ENCODE assay signal across 33 mouse cellular contexts in genomic region chr19:6893731-6894451, GRCm38 (mm10). TPM values are rescaled to one million over a fixed set of nuclear protein-coding genes. Genes with fewer than 3 reads are reported as not detected.
DNase-seq lines count a peak whose midpoint lies in the region; ATAC-seq and TF ChIP-seq lines count a peak whose summit lies in the region.
"Had no signal": no experiment of that assay in that cellular context is flagged by ENCODE, and none has a peak within 500 bp of the region (broad histone marks: within the 10 kb centered on the region; RNA-seq: fewer than 3 reads in every experiment).

No protein-coding gene starts in this region.

- H3K27me3 ChIP-seq in forebrain, embryonic 12.5 days = peaks cover 4% of the 10 kb centered on the region; the same call in 1 of the 2 replicates
- H3K27me3 ChIP-seq in forebrain, embryonic 16.5 days (replicated peaks; ENCODE audit: control insufficient read depth, insufficient read depth, low read length) = 0 out of 2 replicates have a peak, but pooled peaks cover 2% of the 10 kb centered on the region
- H3K27me3 ChIP-seq in heart, embryonic 10.5 days (ENCODE audit: insufficient read depth, poor library complexity, severe bottlenecking) = no peaks in the 10 kb centered on the region
- no peaks in the 10 kb centered on the region for H3K27me3 ChIP-seq in MEL (ENCODE audit: control insufficient read depth in 1 of 2, insufficient read depth in 2 of 2, low read length in 2 of 2)
- no peaks in the 10 kb centered on the region for H3K27me3 ChIP-seq in small intestine, adult 2 months (ENCODE audit: control insufficient read depth, insufficient read depth, low read length)
- H3K27me3 ChIP-seq: embryonic facial prominence, embryonic 13.5 days; heart, embryonic 15.5 days had no signal

- H3K4me3 ChIP-seq in forebrain, embryonic 12.5 days (replicated peaks) = no peak overlapping the region
- no peak overlapping the region for H3K4me3 ChIP-seq in forebrain, embryonic 16.5 days (replicated peaks; ENCODE audit: low read length)
- no peak overlapping the region for H3K4me3 ChIP-seq in heart, embryonic 10.5 days
- peak overlapping the region; percentile 88 to 90 for H3K4me3 ChIP-seq in MEL (ENCODE audit: control insufficient read depth in 1 of 2, insufficient read depth in 1 of 2, low read depth in 2 of 2, low read length in 2 of 2)
- H3K4me3 ChIP-seq in small intestine, adult 2 months (ENCODE audit: low read depth, low read length) = peak overlapping the region; percentile 50; the same call in 1 of the 2 replicates
- H3K4me3 ChIP-seq: embryonic facial prominence, embryonic 10.5 days; embryonic facial prominence, embryonic 13.5 days; erythroblast, embryonic 14.5 days; heart, adult 2 months; heart, embryonic 15.5 days had no signal

- 0 out of 2 replicates have a peak overlapping the region, but pooled peaks have one; percentile 18 for H3K9ac ChIP-seq in forebrain, embryonic 12.5 days
- no peak overlapping the region for H3K9ac ChIP-seq in forebrain, embryonic 16.5 days (replicated peaks; ENCODE audit: low read depth, low read length)
- H3K9ac ChIP-seq in MEL (ENCODE audit: control insufficient read depth, low read depth, low read length, poor library complexity, severe bottlenecking) = peak overlapping the region; percentile 88
- H3K9ac ChIP-seq: embryonic facial prominence, embryonic 13.5 days; heart, embryonic 15.5 days; hindbrain, embryonic 14.5 days had no signal

- H3K4me1 ChIP-seq in forebrain, embryonic 12.5 days = no peaks in the 10 kb centered on the region
- H3K4me1 ChIP-seq in forebrain, embryonic 16.5 days (replicated peaks; ENCODE audit: control insufficient read depth, insufficient read depth, low read length) = no peaks in the 10 kb centered on the region
- no peaks in the 10 kb centered on the region for H3K4me1 ChIP-seq in heart, embryonic 10.5 days
- peaks cover 3 to 20% of the 10 kb centered on the region in 2 experiments for H3K4me1 ChIP-seq in MEL (ENCODE audit: control insufficient read depth in 1 of 2, insufficient read depth in 2 of 2, low read length in 2 of 2)
- H3K4me1 ChIP-seq in small intestine, adult 2 months (ENCODE audit: control insufficient read depth, insufficient read depth, insufficient read length, low read length) = peaks cover 12% of the 10 kb centered on the region; the same call in 1 of the 2 replicates
- H3K4me1 ChIP-seq: embryonic facial prominence, embryonic 10.5 days; embryonic facial prominence, embryonic 13.5 days; heart, embryonic 15.5 days had no signal

- H3K9me3 ChIP-seq in forebrain, embryonic 12.5 days = 0 out of 2 replicates have a peak, but pooled peaks cover 10% of the 10 kb centered on the region
- H3K9me3 ChIP-seq in forebrain, embryonic 16.5 days (ENCODE audit: control insufficient read depth, low read length) = no peaks in the 10 kb centered on the region
- H3K9me3 ChIP-seq in heart, embryonic 10.5 days = 0 out of 2 replicates have a peak, but pooled peaks cover 8% of the 10 kb centered on the region
- no peaks in the 10 kb centered on the region for H3K9me3 ChIP-seq in MEL (replicated peaks; ENCODE audit: insufficient read depth, low read length)
- H3K9me3 ChIP-seq: heart, embryonic 15.5 days had no signal

- H3K4me2 ChIP-seq in forebrain, embryonic 12.5 days = no peak overlapping the region
- no peak overlapping the region for H3K4me2 ChIP-seq in forebrain, embryonic 16.5 days (ENCODE audit: low read length)
- H3K4me2 ChIP-seq: embryonic facial prominence, embryonic 13.5 days; heart, embryonic 11.5 days; heart, embryonic 15.5 days; hindbrain, embryonic 14.5 days had no signal

- no peak for TF ChIP-seq CTCF in MEL (IDR thresholded peaks at IDR 0.05 in 2 of 3, conservative IDR thresholded peaks at IDR 0.05 in 1 of 3; ENCODE audit: control insufficient read depth in 1 of 3, insufficient read depth in 1 of 3, low read depth in 2 of 3, low read length in 3 of 3, poor library complexity in 1 of 3, severe bottlenecking in 1 of 3)
- no peak for TF ChIP-seq CTCF in small intestine, adult 2 months (IDR thresholded peaks at IDR 0.05; ENCODE audit: extremely low read depth, insufficient read length, insufficient replicate concordance, low read depth, low read length)

- DNase-seq in heart, embryonic 10.5 days (ENCODE audit: low spot score) = peak; percentile 53
- DNase-seq in heart, postnatal 4 days = no peak
- peak; percentile 95 for DNase-seq in MEL (ENCODE audit: low read depth, low spot score)
- no peak for DNase-seq in right cerebral cortex, adult 18-20 months
- DNase-seq: adrenal gland, adult 8-10 months; adrenal gland, postnatal 25 days; B cell, adult 2 months; cerebellum, adult 11-12 months; cerebellum, adult 8-10 months; cerebellum, postnatal 10 days; cerebellum, postnatal 36 days; embryo, embryonic 11 days; gastrocnemius, postnatal 25 days; heart, adult 2 months; heart, postnatal 10 days; heart, postnatal 36 days; kidney, adult 11 months; kidney, adult 8-10 months had no signal

- TF ChIP-seq POLR2A in MEL (IDR thresholded peaks at IDR 0.05; ENCODE audit: control insufficient read depth in 1 of 2, insufficient read depth in 1 of 2, low read depth in 1 of 2, low read length in 2 of 2, poor library complexity in 1 of 2) = peak; percentile 70 to 99
- peak; percentile 35; the same call in 1 of the 2 replicates for TF ChIP-seq POLR2A in small intestine, adult 2 months (IDR thresholded peaks at IDR 0.05; ENCODE audit: low read depth, low read length)

- TF ChIP-seq RAD21 in MEL (IDR thresholded peaks at IDR 0.05; ENCODE audit: low read depth, low read length) = no peak

- TF ChIP-seq EP300 in MEL (IDR thresholded peaks at IDR 0.05; ENCODE audit: low read depth in 1 of 2, low read length in 2 of 2) = 0 out of 4 replicates have a peak, but pooled peaks of 1 of the 2 experiments have one; percentile 28

- H3K36me3 ChIP-seq in forebrain, embryonic 12.5 days (replicated peaks) = no peaks in the 10 kb centered on the region
- H3K36me3 ChIP-seq in forebrain, embryonic 16.5 days (ENCODE audit: control insufficient read depth, insufficient read depth) = no peaks in the 10 kb centered on the region
- H3K36me3 ChIP-seq in heart, embryonic 10.5 days = no peaks in the 10 kb centered on the region
- H3K36me3 ChIP-seq in MEL (ENCODE audit: control insufficient read depth in 1 of 2, insufficient read depth in 2 of 2, low read length in 2 of 2) = peaks cover 0 to 15% of the 10 kb centered on the region in 2 experiments; a peak in 3 of 4 replicates
- H3K36me3 ChIP-seq in small intestine, adult 2 months (ENCODE audit: control insufficient read depth, insufficient read depth, low read length) = peaks cover 11% of the 10 kb centered on the region
- H3K36me3 ChIP-seq: embryonic facial prominence, embryonic 10.5 days; embryonic facial prominence, embryonic 13.5 days; heart, embryonic 15.5 days had no signal

- no peak for ATAC-seq in forebrain, embryonic 12.5 days (ENCODE audit: low FRiP score)
- no peak for ATAC-seq in forebrain, embryonic 16.5 days
- ATAC-seq: activated CD4-positive, CD25-positive, alpha-beta regulatory T cell, adult 4 months; forebrain, embryonic 14.5 days; hindbrain, postnatal 0 days; inflammation-experienced regulatory T-cells, adult 6 months had no signal

- peaks cover 8% of the 10 kb centered on the region for H3K79me2 ChIP-seq in MEL (ENCODE audit: control insufficient read depth, insufficient read depth, low read length, poor library complexity)

- WGBS in forebrain, embryonic 12.5 days = 94% methylated on average over 14 of the region's 14 CpGs
- WGBS in forebrain, embryonic 16.5 days = 91% methylated on average over 14 of the region's 14 CpGs
- WGBS in heart, embryonic 10.5 days = 88% methylated on average over 14 of the region's 14 CpGs
- WGBS in small intestine, adult 2 months = 71% methylated on average over 14 of the region's 14 CpGs

- no peak overlapping the region for H3K27ac ChIP-seq in forebrain, embryonic 12.5 days
- no peak overlapping the region for H3K27ac ChIP-seq in forebrain, embryonic 16.5 days (ENCODE audit: low read length)
- H3K27ac ChIP-seq in heart, embryonic 10.5 days = no peak overlapping the region
- peak overlapping the region; percentile 96 for H3K27ac ChIP-seq in MEL (ENCODE audit: control insufficient read depth, low read depth, low read length)
- H3K27ac ChIP-seq in small intestine, adult 2 months (ENCODE audit: insufficient read depth, low read depth, low read length) = peak overlapping the region; percentile 83
- H3K27ac ChIP-seq: embryonic facial prominence, embryonic 10.5 days; embryonic facial prominence, embryonic 13.5 days; heart, adult 2 months; heart, embryonic 15.5 days; hindbrain, embryonic 14.5 days; hindbrain, postnatal 0 days had no signal

RNA-seq across cellular contexts. Expression of gene Trmt112, which starts 15.6 kb away (rescaled TPM):
- 137 and 138 TPM in 2 replicates for polyA plus RNA-seq in forebrain, embryonic 12.5 days (2016; fragmentation: Nextera tagmentation; extraction: Ambion mirVana)
- polyA plus RNA-seq in forebrain, embryonic 16.5 days (2015; fragmentation: Nextera tagmentation; extraction: Ambion mirVana) = 104 and 116 TPM in 2 replicates
- polyA plus RNA-seq in heart, embryonic 10.5 days (2016; fragmentation: Nextera tagmentation; extraction: Ambion mirVana) = 89.9 and 116 TPM in 2 replicates
- total RNA-seq in heart, postnatal 4 days (2021) = 10 to 100 TPM; 34.4 to 35.5 TPM
- 285 and 294 TPM in 2 replicates for total RNA-seq in MEL (2012; rRNA removed)
- 100 to 1,000 TPM in 1 of 2 experiments, not detected in 1; 319 TPM for polyA plus RNA-seq in MEL (2012; ENCODE audit: insufficient read depth in 1 of 2, insufficient read length in 2 of 2, low read depth in 1 of 2, low replicate concordance in 2 of 2, missing spikeins in 1 of 2)
- 29.0 and 52.3 TPM in 2 replicates for polyA plus RNA-seq in small intestine, adult 2 months (2012; rRNA removed)

RNA-seq across cellular contexts. Expression of gene Prdx5, which starts 16.0 kb away (rescaled TPM):
- 148 and 160 TPM in 2 replicates for polyA plus RNA-seq in forebrain, embryonic 12.5 days (2016; fragmentation: Nextera tagmentation; extraction: Ambion mirVana)
- polyA plus RNA-seq in forebrain, embryonic 16.5 days (2015; fragmentation: Nextera tagmentation; extraction: Ambion mirVana) = 244 and 272 TPM in 2 replicates
- polyA plus RNA-seq in heart, embryonic 10.5 days (2016; fragmentation: Nextera tagmentation; extraction: Ambion mirVana) = 166 and 169 TPM in 2 replicates
- 100 to 1,000 TPM; 309 to 336 TPM for total RNA-seq in heart, postnatal 4 days (2021)
- 127 and 130 TPM in 2 replicates for total RNA-seq in MEL (2012; rRNA removed)
- 100 to 1,000 TPM in 1 of 2 experiments, not detected in 1; 246 TPM for polyA plus RNA-seq in MEL (2012; ENCODE audit: insufficient read depth in 1 of 2, insufficient read length in 2 of 2, low read depth in 1 of 2, low replicate concordance in 2 of 2, missing spikeins in 1 of 2)
- 94.6 and 180 TPM in 2 replicates for polyA plus RNA-seq in small intestine, adult 2 months (2012; rRNA removed)

RNA-seq across cellular contexts. Expression of gene Esrra, which starts 27.7 kb away (rescaled TPM):
- polyA plus RNA-seq in forebrain, embryonic 12.5 days (2016; fragmentation: Nextera tagmentation; extraction: Ambion mirVana) = 11.4 and 13.0 TPM in 2 replicates
- polyA plus RNA-seq in forebrain, embryonic 16.5 days (2015; fragmentation: Nextera tagmentation; extraction: Ambion mirVana) = 16.1 and 18.8 TPM in 2 replicates
- 23.1 and 29.4 TPM in 2 replicates for polyA plus RNA-seq in heart, embryonic 10.5 days (2016; fragmentation: Nextera tagmentation; extraction: Ambion mirVana)
- total RNA-seq in heart, postnatal 4 days (2021) = 100 to 1,000 TPM; 111 to 119 TPM
- 30.5 and 40.9 TPM in 2 replicates for total RNA-seq in MEL (2012; rRNA removed)
- polyA plus RNA-seq in MEL (2012; ENCODE audit: insufficient read depth in 1 of 2, insufficient read length in 2 of 2, low read depth in 1 of 2, low replicate concordance in 2 of 2, missing spikeins in 1 of 2) = 10 to 100 TPM in 1 of 2 experiments, not detected in 1; 32.5 TPM
- polyA plus RNA-seq in small intestine, adult 2 months (2012; rRNA removed) = 168 and 346 TPM in 2 replicates

RNA-seq across cellular contexts. Expression of gene Catsperz, which starts 31.3 kb away (rescaled TPM):
- polyA plus RNA-seq in forebrain, embryonic 12.5 days (2016; fragmentation: Nextera tagmentation; extraction: Ambion mirVana) = 0.27 TPM in 1 of 2 replicates, not detected in the other
- polyA plus RNA-seq in forebrain, embryonic 16.5 days (2015; fragmentation: Nextera tagmentation; extraction: Ambion mirVana) = 0.37 and 0.89 TPM in 2 replicates
- 2.3 and 2.4 TPM in 2 replicates for polyA plus RNA-seq in heart, embryonic 10.5 days (2016; fragmentation: Nextera tagmentation; extraction: Ambion mirVana)
- not detected for total RNA-seq in heart, postnatal 4 days (2021)
- total RNA-seq in MEL (2012; rRNA removed) = 0.65 TPM in 1 of 2 replicates, not detected in the other
- 1 to 10 TPM in 1 of 2 experiments, not detected in 1; 2.4 TPM for polyA plus RNA-seq in MEL (2012; ENCODE audit: insufficient read depth in 1 of 2, insufficient read length in 2 of 2, low read depth in 1 of 2, low replicate concordance in 2 of 2, missing spikeins in 1 of 2)
- not detected in 2 replicates for polyA plus RNA-seq in small intestine, adult 2 months (2012; rRNA removed)
- total RNA-seq: adrenal gland, adult 8-10 months; adrenal gland, postnatal 25 days; gastrocnemius, adult 18-20 months; gastrocnemius, postnatal 25 days; heart, adult 2 months; heart, postnatal 10 days; heart, postnatal 36 days; hindbrain, postnatal 0 days had no signal
- polyA plus RNA-seq: activated CD4-positive, CD25-positive, alpha-beta regulatory T cell, adult 4 months; erythroblast, embryonic 14.5 days; hindbrain, embryonic 11.5 days had no signal

RNA-seq across cellular contexts. Expression of gene Ccdc88b, which starts 35.9 kb away (rescaled TPM):
- polyA plus RNA-seq in forebrain, embryonic 12.5 days (2016; fragmentation: Nextera tagmentation; extraction: Ambion mirVana) = 0.43 and 1.1 TPM in 2 replicates
- 0.68 and 1.1 TPM in 2 replicates for polyA plus RNA-seq in forebrain, embryonic 16.5 days (2015; fragmentation: Nextera tagmentation; extraction: Ambion mirVana)
- 0.38 and 0.63 TPM in 2 replicates for polyA plus RNA-seq in heart, embryonic 10.5 days (2016; fragmentation: Nextera tagmentation; extraction: Ambion mirVana)
- total RNA-seq in heart, postnatal 4 days (2021) = under 1 TPM; 0.41 to 0.52 TPM
- 32.4 and 38.7 TPM in 2 replicates for total RNA-seq in MEL (2012; rRNA removed)
- polyA plus RNA-seq in MEL (2012; ENCODE audit: insufficient read depth in 1 of 2, insufficient read length in 2 of 2, low read depth in 1 of 2, low replicate concordance in 2 of 2, missing spikeins in 1 of 2) = 10 to 100 TPM in 1 of 2 experiments, not detected in 1; 59.8 TPM
- polyA plus RNA-seq in small intestine, adult 2 months (2012; rRNA removed) = 17.9 and 34.6 TPM in 2 replicates

Comparison
In these comparisons a context has a peak if more than half of its experiments do, and no peak if none do; other contexts are left out.
1. DNase-seq: peak in heart, embryonic 10.5 days (single experiment) and MEL (single experiment); none in heart, postnatal 4 days (single experiment) and right cerebral cortex, adult 18-20 months (single experiment).
2. H3K27ac ChIP-seq: peak in MEL (single experiment) and small intestine, adult 2 months (single experiment); none in forebrain, embryonic 12.5 days (single experiment), forebrain, embryonic 16.5 days (single experiment) and heart, embryonic 10.5 days (single experiment).
3. H3K4me3 ChIP-seq: peak in MEL (2 of 2) and small intestine, adult 2 months (single experiment); none in forebrain, embryonic 12.5 days (single experiment), forebrain, embryonic 16.5 days (single experiment) and heart, embryonic 10.5 days (single experiment).